Mouse (Mus musculus) limb, embryonic 13.5 days (tissue): ENCODE measurements around the gene Il16. TPM values are rescaled to one million over a fixed set of nuclear protein-coding genes. Genes with fewer than 3 reads are reported as not detected.

ENCODE experiments used
- ATAC-seq: fragments of 200-750 bp; cut with Nextera tagmentation; 2 replicates; pipeline ENCODE4 v1.8.0; 2017; ENCODE audit warnings: low read depth, moderate number of reproducible peaks, moderate TSS enrichment; ENCODE audit not compliant: low FRiP score
- H3K27ac ChIP-seq: fragments of 300-500 bp; sonication (generic); 2 replicates; pipeline ENCODE4 v1.5.1; 2015; ENCODE audit warnings: inconsistent platforms, mild to moderate bottlenecking, moderate library complexity
- H3K27me3 ChIP-seq: fragments of 300-500 bp; sonication (generic); 2 replicates; pipeline ENCODE4 v1.6.1; 2015; ENCODE audit warnings: mild to moderate bottlenecking, inconsistent platforms
- H3K36me3 ChIP-seq: fragments of 300-500 bp; sonication (generic); 2 replicates; pipeline ENCODE4 v1.6.1; 2015; ENCODE audit warnings: inconsistent platforms, mild to moderate bottlenecking, moderate library complexity
- H3K4me1 ChIP-seq: fragments of 300-500 bp; sonication (generic); 2 replicates; pipeline ENCODE4 v1.6.1; 2015; ENCODE audit warnings: inconsistent platforms
- H3K4me2 ChIP-seq: fragments of 300-500 bp; sonication (generic); replicated peaks from 2 replicates; pipeline ENCODE4 v1.6.1; 2015; ENCODE audit warnings: inconsistent platforms, mild to moderate bottlenecking, moderate library complexity
- H3K4me3 ChIP-seq: fragments of 300-500 bp; sonication (generic); 2 replicates; pipeline ENCODE4 v1.5.1; 2015; ENCODE audit warnings: moderate library complexity, mild to moderate bottlenecking, inconsistent platforms
- H3K9ac ChIP-seq: fragments of 300-500 bp; sonication (generic); 2 replicates; pipeline ENCODE4 v1.6.1; 2015; ENCODE audit warnings: mild to moderate bottlenecking, inconsistent platforms
- H3K9me3 ChIP-seq: fragments of 300-500 bp; sonication (generic); 2 replicates; pipeline ENCODE4 v1.6.1; 2016; ENCODE audit warnings: inconsistent platforms
- WGBS: fragments of 180-500 bp; shearing (Covaris S2); methylation state at CpG from one replicate; pipeline ENCODE4 v1.1.7; 2015; 5-methylcytosine and 5-hydroxymethylcytosine counted together
- polyA plus RNA-seq: library from polyadenylated mRNA; unstranded; fragments of >200 nt; fragmentation: Nextera tagmentation; extraction: Ambion mirVana; gene quantifications from 2 replicates; pipeline ENCODE4 v1.2.1, GENCODE M21; 2015

Gene Il16
- polyA plus RNA-seq, 1 experiment from 2014 or later = 4.6 TPM

DNA sequence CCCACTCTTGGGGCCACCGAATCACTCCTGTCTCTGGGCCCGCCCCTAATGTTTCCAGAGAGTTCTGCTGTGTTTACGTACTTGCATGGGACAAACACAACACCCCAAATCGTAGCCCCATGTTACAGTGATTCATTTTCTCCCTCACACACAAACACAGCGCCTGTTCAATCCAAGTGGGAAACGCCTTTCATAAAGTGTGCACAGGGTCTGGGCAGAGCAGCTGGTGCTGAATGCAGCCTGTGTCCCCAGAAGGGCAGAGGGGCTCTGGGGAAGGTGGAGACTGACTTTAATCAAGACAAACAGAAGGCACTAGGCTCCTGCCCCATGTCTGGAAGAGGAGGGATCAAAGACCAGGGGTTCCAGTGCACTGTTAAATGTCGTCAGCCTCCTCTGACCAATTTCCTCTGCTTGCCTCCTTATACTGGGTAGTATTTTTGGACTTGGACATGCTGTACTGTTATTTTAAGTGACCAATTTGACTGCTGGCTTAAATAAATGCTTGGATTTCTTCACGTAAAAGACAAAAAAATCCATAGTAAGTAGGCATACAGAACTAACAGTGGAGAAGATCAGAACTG, 671 bp upstream of the Il16 start:
- Histone ChIP-seq H3K27ac (peak overlapping the region; percentile 87), H3K27me3 (no peaks in the 10 kb centered on the region), H3K4me1 (peaks cover 32% of the 10 kb centered on the region), H3K4me2 (peak overlapping the region; percentile 63), H3K9ac (peak overlapping the region; percentile 58), H3K9me3 (no peaks in the 10 kb centered on the region), H3K4me3 (peak overlapping the region; percentile 37), H3K36me3 (no peaks in the 10 kb centered on the region)
- ATAC-seq = peak; percentile 60; the same call in 1 of the 2 replicates
- 31% methylated on average over 8 of the region's 8 CpGs for WGBS

DNA sequence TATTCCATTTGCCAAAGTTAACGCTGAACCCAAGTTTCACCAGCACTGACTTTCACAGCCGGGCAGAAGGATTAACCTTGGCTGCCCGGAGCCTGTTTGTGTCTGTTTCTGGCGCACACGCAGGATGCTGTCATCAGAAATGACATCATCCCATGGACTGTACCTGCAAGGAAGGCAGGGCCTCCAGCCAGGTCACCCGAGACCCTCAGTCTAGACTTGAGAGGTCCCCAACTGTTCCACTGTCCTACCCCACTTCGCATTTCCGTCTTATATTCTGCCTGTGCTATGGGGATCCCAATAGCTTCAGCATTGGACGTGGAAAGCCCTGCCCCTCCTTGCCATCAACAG, 487 bp downstream of the Il16 start:
- H3K9ac ChIP-seq = peak overlapping the region; percentile 58
- WGBS = 42% methylated on average over 9 of the region's 9 CpGs

DNA sequence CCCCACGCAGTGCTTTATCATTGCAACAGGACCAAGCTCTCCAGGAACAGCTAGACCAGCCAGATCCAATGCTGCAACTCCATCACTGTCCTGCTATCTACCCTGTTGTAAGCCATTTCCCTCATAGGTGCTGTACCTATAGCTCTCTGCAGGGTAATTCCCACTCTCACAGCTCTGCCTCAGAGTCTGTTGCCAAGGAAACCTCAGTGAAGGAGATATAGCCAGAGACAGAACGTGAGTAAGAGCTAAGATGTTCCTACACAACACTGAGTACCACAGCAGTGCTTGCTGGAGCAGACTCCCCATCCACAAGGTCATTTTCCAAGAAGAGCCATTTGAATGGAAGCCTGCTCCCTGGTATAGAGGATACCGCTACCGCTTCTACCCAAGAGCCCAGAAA, 1.3 kb downstream of the Il16 start:
- Histone ChIP-seq H3K4me1 (peaks cover 45% of the 10 kb centered on the region), H3K4me2 (peak overlapping the region; percentile 63), H3K27me3 (no peaks in the 10 kb centered on the region), H3K9ac (peak overlapping the region; percentile 51), H3K36me3 (no peaks in the 10 kb centered on the region), H3K9me3 (no peaks in the 10 kb centered on the region), H3K4me3 (peak overlapping the region; percentile 37), H3K27ac (peak overlapping the region; percentile 87; the same call in 1 of the 2 replicates)
- ATAC-seq = no peak
- WGBS = 80% methylated on average over 4 of the region's 4 CpGs

More for the DNA sequence above, 487 bp downstream of the Il16 start:
- peaks cover 38% of the 10 kb centered on the region for H3K4me1 ChIP-seq
- peak overlapping the region; percentile 87 for H3K27ac ChIP-seq
- H3K36me3 ChIP-seq = no peaks in the 10 kb centered on the region
- ATAC-seq = peak; percentile 41; the same call in 1 of the 2 replicates
- H3K4me2 ChIP-seq = peak overlapping the region; percentile 63
- no peaks in the 10 kb centered on the region for H3K9me3 ChIP-seq
- no peaks in the 10 kb centered on the region for H3K27me3 ChIP-seq
- H3K4me3 ChIP-seq = peak overlapping the region; percentile 37

DNA sequence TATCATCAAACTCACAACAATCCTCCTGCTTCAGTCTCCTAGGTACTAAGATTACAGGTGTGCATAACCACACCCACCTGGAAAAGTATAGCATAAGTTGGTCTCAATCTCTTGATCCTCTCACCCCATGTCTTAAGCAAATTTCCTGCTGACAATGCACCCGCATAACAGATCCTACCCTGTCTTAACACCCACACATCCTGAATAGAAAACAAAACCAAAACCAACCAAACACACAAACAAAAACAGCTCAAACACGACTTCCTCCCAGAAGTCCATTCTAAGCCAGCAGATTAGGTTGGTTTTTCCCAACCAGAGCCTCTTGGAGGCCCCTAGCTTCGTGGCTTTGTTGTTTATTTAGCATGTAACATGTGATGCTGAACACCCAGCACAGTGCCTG, 2.8 kb downstream of the Il16 start:
- H3K4me1 ChIP-seq = peaks cover 59% of the 10 kb centered on the region

DNA sequence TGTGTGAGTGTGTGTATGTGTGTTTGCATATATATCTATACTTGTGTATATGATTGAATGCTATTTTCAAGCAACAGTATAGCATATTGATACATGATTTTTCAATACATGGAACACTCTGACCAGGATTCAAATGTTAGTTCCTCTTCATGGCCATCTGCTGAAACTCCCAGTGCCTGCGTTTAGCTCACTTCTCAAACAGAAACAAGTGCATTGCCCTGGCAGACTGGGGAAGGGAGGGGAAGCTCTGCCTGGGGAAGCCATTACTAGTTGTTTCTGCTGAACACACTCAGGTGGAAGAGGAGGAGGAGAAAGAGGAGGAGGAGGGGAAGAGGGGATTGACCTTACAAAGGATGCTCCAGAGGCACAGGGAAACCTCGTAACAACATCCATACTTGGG, 3.5 kb downstream of the Il16 start:
- H3K27me3 ChIP-seq = no peaks in the 10 kb centered on the region
- H3K9ac ChIP-seq = no peak overlapping the region
- no peak for ATAC-seq
- no peaks in the 10 kb centered on the region for H3K9me3 ChIP-seq
- H3K27ac ChIP-seq = no peak overlapping the region
- peaks cover 65% of the 10 kb centered on the region for H3K4me1 ChIP-seq
- H3K4me2 ChIP-seq = no peak overlapping the region
- WGBS = 70% methylated on average over 2 of the region's 2 CpGs
- no peak overlapping the region for H3K4me3 ChIP-seq
- no peaks in the 10 kb centered on the region for H3K36me3 ChIP-seq

More for the DNA sequence above, 2.8 kb downstream of the Il16 start:
- no peak overlapping the region for H3K27ac ChIP-seq
- no peak overlapping the region for H3K4me2 ChIP-seq
- H3K27me3 ChIP-seq = no peaks in the 10 kb centered on the region
- H3K36me3 ChIP-seq = no peaks in the 10 kb centered on the region
- H3K9me3 ChIP-seq = no peaks in the 10 kb centered on the region
- WGBS = 58% methylated on average over 3 of the region's 3 CpGs
- H3K9ac ChIP-seq = no peak overlapping the region
- no peak for ATAC-seq
- H3K4me3 ChIP-seq = no peak overlapping the region

DNA sequence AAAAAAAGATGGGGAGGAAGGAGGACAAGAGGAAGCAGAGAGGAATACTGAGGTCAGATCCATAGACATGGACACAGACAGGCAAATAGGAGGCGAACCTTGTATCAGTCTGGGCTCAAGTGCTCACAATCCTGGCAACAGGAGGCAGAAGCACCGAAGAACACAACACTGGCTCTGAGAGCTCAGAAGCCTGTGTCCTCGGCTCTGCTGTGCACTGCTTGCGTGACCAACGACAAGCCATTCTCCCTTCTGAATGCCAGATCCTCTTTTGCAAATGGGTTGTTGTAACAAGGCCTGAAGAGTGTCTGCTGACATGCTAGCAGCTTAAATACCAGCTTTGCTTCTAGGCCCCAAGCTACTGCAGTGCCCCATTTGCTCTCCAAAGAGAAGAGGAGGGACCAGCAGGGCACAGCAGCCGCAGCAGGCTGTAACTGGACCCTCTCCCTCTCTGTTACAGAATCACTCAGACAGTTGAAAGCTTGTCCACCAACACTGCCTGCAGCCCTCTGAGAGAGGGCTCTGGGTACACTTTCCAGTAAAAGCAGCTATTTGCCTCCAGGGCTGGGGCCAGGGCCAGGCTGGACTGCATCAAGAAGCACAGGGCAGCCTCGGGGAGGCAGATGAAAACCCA, 5.7 kb downstream of the Il16 start:
- Histone ChIP-seq H3K36me3 (no peaks in the 10 kb centered on the region), H3K4me1 (peaks cover 50% of the 10 kb centered on the region), H3K4me2 (no peak overlapping the region), H3K27me3 (no peaks in the 10 kb centered on the region), H3K4me3 (no peak overlapping the region), H3K9me3 (no peaks in the 10 kb centered on the region), H3K27ac (peak overlapping the region; percentile 55), H3K9ac (peak overlapping the region; percentile 48; the same call in 1 of the 2 replicates)
- no peak for ATAC-seq
- WGBS = 32% methylated on average over 7 of the region's 7 CpGs

DNA sequence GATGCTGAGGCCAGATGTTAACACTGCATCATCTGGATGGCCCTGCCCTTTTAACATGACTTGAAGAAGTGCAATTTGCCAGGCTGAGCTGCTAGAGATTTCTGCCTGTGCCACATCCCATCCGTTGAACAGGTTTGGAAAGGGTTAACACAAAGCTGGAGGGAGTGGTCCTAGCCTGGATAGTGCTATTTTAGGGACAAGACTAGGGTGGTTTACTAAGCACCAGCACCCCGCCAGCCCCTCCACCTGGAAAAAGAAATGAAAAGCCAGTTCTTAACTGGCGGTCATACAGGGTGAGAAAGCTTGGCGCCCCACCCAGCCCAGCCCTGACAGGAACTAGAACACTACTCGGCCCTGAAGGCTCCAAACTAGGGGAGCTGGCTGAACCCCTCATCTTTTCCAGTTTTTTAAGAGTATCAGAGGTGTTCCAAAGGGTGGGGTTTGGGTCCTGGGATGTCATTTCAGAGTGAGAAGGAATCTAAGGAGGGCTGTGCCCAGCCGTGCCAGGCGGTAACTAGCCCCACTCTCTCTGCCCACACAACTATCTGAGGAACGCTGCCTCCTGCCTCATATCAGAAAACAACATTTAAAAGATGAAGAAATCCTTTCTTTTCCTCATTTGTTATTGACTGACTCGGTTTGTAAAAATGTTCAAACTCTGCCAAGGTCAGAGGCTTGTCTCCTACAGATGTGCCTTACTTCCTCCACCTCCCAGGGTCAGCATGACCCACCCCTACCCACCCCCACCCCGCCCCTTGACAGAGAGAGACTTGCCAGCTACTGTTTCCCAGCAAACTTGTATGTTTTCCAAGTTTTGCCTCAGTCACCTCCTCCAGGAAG, 6.7 kb downstream of the Il16 start:
- 0 out of 2 replicates have a peak, but pooled peaks have one; percentile 30 for ATAC-seq
- Histone ChIP-seq H3K4me2 (no peak overlapping the region), H3K4me1 (peaks cover 40% of the 10 kb centered on the region), H3K9ac (no peak overlapping the region), H3K4me3 (no peak overlapping the region), H3K36me3 (no peaks in the 10 kb centered on the region), H3K9me3 (no peaks in the 10 kb centered on the region), H3K27ac (peak overlapping the region; percentile 55; the same call in 1 of the 2 replicates), H3K27me3 (no peaks in the 10 kb centered on the region)
- 59% methylated on average over 10 of the region's 10 CpGs for WGBS

DNA sequence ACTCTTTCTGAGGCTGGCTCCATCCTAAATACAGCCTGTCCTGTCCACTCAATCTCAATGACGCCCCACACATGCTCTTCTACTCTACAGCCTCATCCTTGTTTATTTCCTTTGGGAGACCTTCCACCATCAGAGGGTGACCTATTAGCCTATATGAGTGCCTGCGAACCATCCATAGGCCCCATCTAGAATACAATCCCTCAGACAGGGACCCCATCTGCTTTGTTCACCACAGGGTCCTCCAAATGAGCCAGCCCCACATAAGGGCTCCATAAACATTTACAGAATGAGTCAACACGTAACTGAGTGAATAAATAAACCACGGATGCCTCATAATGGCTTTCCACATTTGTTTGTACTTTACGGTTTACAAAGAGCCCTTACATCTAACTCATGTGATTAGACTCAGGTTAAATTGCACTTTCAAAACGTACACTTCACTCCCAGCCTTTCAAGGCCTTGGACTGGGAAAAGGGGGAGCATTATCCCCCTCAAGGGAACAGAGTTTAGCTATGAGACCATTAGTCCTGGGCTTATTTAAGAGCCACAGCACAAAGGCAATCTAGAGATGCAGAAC, 7.5 kb downstream of the Il16 start:
- Histone ChIP-seq H3K4me2 (no peak overlapping the region), H3K4me3 (no peak overlapping the region), H3K36me3 (no peaks in the 10 kb centered on the region), H3K9me3 (no peaks in the 10 kb centered on the region), H3K27me3 (no peaks in the 10 kb centered on the region), H3K4me1 (peaks cover 39% of the 10 kb centered on the region), H3K27ac (peak overlapping the region; percentile 39; the same call in 1 of the 2 replicates), H3K9ac (no peak overlapping the region)
- ATAC-seq = 0 out of 2 replicates have a peak, but pooled peaks have one; percentile 30
- WGBS = 23% methylated on average over 6 of the region's 6 CpGs

DNA sequence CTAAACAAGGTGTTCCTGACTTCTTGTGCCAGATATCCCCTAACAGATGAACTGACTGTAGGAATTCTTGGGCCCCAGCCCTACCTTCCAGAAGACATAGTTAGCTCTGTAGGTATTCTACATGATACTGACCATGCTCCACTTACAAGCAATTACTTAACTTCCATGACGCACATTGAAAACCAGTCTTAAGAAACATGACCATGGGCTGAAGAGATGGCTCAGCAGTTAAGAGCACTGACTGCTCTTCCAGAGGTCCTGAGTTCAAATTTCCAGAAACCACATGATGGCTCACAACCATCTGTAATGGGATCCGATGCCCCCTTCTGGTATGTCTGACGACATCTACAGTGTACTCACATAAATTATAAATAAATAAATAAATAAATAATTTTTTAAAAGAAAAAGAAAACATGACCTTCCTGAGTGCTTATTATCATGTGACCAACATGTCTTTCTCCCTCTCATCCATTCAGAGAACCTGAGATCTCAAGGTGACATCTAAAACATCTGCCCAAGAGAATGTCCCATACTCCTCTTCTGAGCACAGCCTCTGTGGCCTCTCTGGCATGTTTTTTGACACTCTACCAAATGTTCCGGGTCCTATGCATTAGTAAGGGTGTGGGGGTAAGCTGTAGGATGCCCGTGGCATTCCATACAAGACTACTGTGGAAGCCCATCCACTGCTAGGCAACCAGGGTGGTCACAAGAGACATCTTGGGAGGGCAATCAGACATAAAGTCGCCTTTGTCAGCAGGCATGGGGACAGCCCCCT, 9.0 kb downstream of the Il16 start:
- ATAC-seq = no peak
- H3K4me3 ChIP-seq = no peak overlapping the region
- H3K9me3 ChIP-seq = no peaks in the 10 kb centered on the region
- H3K4me1 ChIP-seq = peaks cover 39% of the 10 kb centered on the region
- no peak overlapping the region for H3K27ac ChIP-seq
- H3K36me3 ChIP-seq = no peaks in the 10 kb centered on the region
- no peak overlapping the region for H3K9ac ChIP-seq
- no peak overlapping the region for H3K4me2 ChIP-seq
- WGBS = 86% methylated on average over 6 of the region's 6 CpGs
- H3K27me3 ChIP-seq = no peaks in the 10 kb centered on the region

DNA sequence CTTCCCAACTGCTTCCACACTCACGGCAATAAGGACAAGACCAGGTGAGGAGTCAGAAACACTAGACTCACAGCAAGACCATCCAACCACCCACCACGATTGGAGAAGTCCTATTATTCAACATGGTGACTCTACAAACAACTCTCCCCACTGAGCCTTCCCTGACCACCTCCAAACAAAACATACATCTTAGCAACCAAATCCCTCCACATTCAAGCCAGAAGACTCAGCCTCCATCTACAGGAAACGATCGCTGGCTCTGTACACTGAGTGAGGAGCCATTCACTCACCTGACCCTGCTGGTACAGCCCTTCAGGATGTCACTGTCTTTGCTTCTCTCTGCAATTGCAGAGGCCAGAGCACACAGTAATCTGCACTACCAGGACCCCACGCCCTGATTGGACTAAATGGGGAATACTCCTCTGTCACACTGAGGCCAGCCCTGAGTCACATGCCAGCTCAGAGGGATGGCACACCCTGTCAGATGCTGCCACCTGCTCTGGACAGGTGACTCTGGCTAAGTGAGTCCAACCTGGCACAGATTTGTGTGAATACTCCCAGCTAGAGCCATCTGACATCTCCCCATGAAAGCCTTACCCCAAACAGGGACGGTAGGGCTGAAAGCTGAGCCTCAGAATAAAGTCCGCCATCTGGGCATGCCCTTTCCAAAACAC, 10.3 kb downstream of the Il16 start:
- ATAC-seq = no peak
- Histone ChIP-seq H3K27ac (no peak overlapping the region), H3K4me2 (no peak overlapping the region), H3K36me3 (no peaks in the 10 kb centered on the region), H3K9me3 (no peaks in the 10 kb centered on the region), H3K4me1 (peaks cover 33% of the 10 kb centered on the region), H3K9ac (no peak overlapping the region), H3K27me3 (no peaks in the 10 kb centered on the region), H3K4me3 (no peak overlapping the region)
- 87% methylated on average over 7 of the region's 7 CpGs for WGBS

DNA sequence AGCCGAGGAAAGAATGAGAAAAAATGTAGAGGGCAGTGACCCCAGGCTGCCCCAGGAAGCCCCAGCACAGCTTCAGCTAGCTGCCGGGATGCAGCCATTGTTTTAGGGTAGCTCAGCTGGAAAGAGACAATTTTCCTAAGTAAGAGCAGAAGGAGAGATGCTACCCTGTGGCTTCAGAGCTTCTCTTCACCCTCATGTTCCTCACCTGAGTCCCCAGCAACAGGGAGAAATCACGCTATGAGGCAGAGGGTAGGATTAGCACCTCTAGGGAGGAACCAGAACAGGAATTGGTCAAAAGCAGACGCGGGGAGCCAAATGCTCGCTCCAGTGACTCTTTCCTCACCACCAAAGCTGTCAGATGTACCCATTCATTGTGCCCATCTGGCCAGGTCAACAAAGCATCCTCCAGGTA, 10.8 kb downstream of the Il16 start:
- WGBS = 73% methylated on average over 6 of the region's 6 CpGs
- Histone ChIP-seq H3K4me2 (no peak overlapping the region), H3K9ac (no peak overlapping the region), H3K4me1 (peaks cover 27% of the 10 kb centered on the region), H3K9me3 (no peaks in the 10 kb centered on the region), H3K27me3 (no peaks in the 10 kb centered on the region), H3K36me3 (no peaks in the 10 kb centered on the region), H3K27ac (no peak overlapping the region), H3K4me3 (no peak overlapping the region)
- no peak for ATAC-seq
